Mouse (Mus musculus): ENCODE measurements at regions not wholly inside any gene's neighbourhood (a gene's known extent, or its start where the extent isn't known, plus 50 kb on each side); places are given as distances from the start of the nearest gene placed in this dataset.

GRCm38 (mm10) chr4:70709126-70709689 is 174.4 kb upstream of the Megf9 start:
- WGBS: 68% methylated on average over 2 of the region's 2 CpGs
- no peaks in the 10 kb centered on the region for H3K27me3 ChIP-seq
- H3K9me3 ChIP-seq: no peaks in the 10 kb centered on the region
- no peaks in the 10 kb centered on the region for H3K36me3 ChIP-seq
- H3K4me3 ChIP-seq (replicated peaks): no peak overlapping the region
- no peak overlapping the region for H3K4me2 ChIP-seq
- no peak for ATAC-seq (ENCODE audit: insufficient number of reproducible peaks, insufficient read depth, low FRiP score, low TSS enrichment, low read depth)
- no peaks in the 10 kb centered on the region for H3K4me1 ChIP-seq (replicated peaks)
- no peak overlapping the region for H3K9ac ChIP-seq (replicated peaks)
- no peak overlapping the region for H3K27ac ChIP-seq

GRCm38 (mm10) chr4:70705128-70705752 is 170.4 kb upstream of the Megf9 start:
- H3K4me1 ChIP-seq (replicated peaks): no peaks in the 10 kb centered on the region
- no peaks in the 10 kb centered on the region for H3K9me3 ChIP-seq
- H3K4me3 ChIP-seq (replicated peaks): no peak overlapping the region
- no peak for ATAC-seq (ENCODE audit: insufficient number of reproducible peaks, insufficient read depth, low FRiP score, low TSS enrichment, low read depth)
- 77% methylated on average over 3 of the region's 3 CpGs for WGBS
- H3K9ac ChIP-seq (replicated peaks): no peak overlapping the region
- H3K27me3 ChIP-seq: no peaks in the 10 kb centered on the region
- no peak overlapping the region for H3K27ac ChIP-seq
- no peaks in the 10 kb centered on the region for H3K36me3 ChIP-seq
- no peak overlapping the region for H3K4me2 ChIP-seq

GRCm38 (mm10) chr4:70700894-70701293 is 166.1 kb upstream of the Megf9 start:
- Histone ChIP-seq H3K4me1 (replicated peaks) (no peaks in the 10 kb centered on the region), H3K36me3 (no peaks in the 10 kb centered on the region), H3K4me3 (replicated peaks) (no peak overlapping the region), H3K27ac (no peak overlapping the region), H3K9me3 (no peaks in the 10 kb centered on the region), H3K4me2 (no peak overlapping the region), H3K9ac (replicated peaks) (no peak overlapping the region), H3K27me3 (no peaks in the 10 kb centered on the region)
- WGBS: 74% methylated on average over 1 of the region's 1 CpGs
- ATAC-seq (ENCODE audit: insufficient number of reproducible peaks, insufficient read depth, low FRiP score, low TSS enrichment, low read depth): no peak

GRCm38 (mm10) chr4:70664181-70664580 is 129.4 kb upstream of the Megf9 start:
- Histone ChIP-seq H3K4me3 (replicated peaks) (no peak overlapping the region), H3K4me1 (replicated peaks) (no peaks in the 10 kb centered on the region), H3K27me3 (no peaks in the 10 kb centered on the region), H3K9me3 (no peaks in the 10 kb centered on the region), H3K27ac (no peak overlapping the region), H3K4me2 (no peak overlapping the region), H3K9ac (replicated peaks) (no peak overlapping the region), H3K36me3 (no peaks in the 10 kb centered on the region)
- ATAC-seq (ENCODE audit: insufficient number of reproducible peaks, insufficient read depth, low FRiP score, low TSS enrichment, low read depth): no peak
- 82% methylated on average over 1 of the region's 1 CpGs for WGBS

- ATAC-seq (ENCODE audit: insufficient number of reproducible peaks, insufficient read depth, low FRiP score, low TSS enrichment, low read depth): no peak
- Histone ChIP-seq H3K4me2 (no peak overlapping the region), H3K4me1 (replicated peaks) (no peaks in the 10 kb centered on the region), H3K9me3 (no peaks in the 10 kb centered on the region), H3K4me3 (replicated peaks) (no peak overlapping the region), H3K27ac (no peak overlapping the region), H3K27me3 (no peaks in the 10 kb centered on the region), H3K9ac (replicated peaks) (no peak overlapping the region), H3K36me3 (no peaks in the 10 kb centered on the region)
- 54% methylated on average over 2 of the region's 2 CpGs for WGBS
Observed at GRCm38 (mm10) chr4:70621431-70621837, 86.6 kb upstream of the Megf9 start.

- H3K27me3 ChIP-seq: no peaks in the 10 kb centered on the region
- no peaks in the 10 kb centered on the region for H3K4me1 ChIP-seq (replicated peaks)
- H3K9me3 ChIP-seq: no peaks in the 10 kb centered on the region
- no peak overlapping the region for H3K4me3 ChIP-seq (replicated peaks)
- 85% methylated on average over 8 of the region's 8 CpGs for WGBS
- ATAC-seq (ENCODE audit: insufficient number of reproducible peaks, insufficient read depth, low FRiP score, low TSS enrichment, low read depth): no peak
- H3K27ac ChIP-seq: no peak overlapping the region
- H3K4me2 ChIP-seq: no peak overlapping the region
- no peaks in the 10 kb centered on the region for H3K36me3 ChIP-seq
- no peak overlapping the region for H3K9ac ChIP-seq (replicated peaks)
Observed at GRCm38 (mm10) chr4:70619636-70620287, 85.0 kb upstream of the Megf9 start.

- Histone ChIP-seq H3K27ac (no peak overlapping the region), H3K4me1 (replicated peaks) (no peaks in the 10 kb centered on the region), H3K36me3 (no peaks in the 10 kb centered on the region), H3K4me2 (no peak overlapping the region), H3K27me3 (no peaks in the 10 kb centered on the region), H3K9ac (replicated peaks) (no peak overlapping the region), H3K4me3 (replicated peaks) (no peak overlapping the region), H3K9me3 (no peaks in the 10 kb centered on the region)
- 64% methylated on average over 4 of the region's 4 CpGs for WGBS
- ATAC-seq (ENCODE audit: insufficient number of reproducible peaks, insufficient read depth, low FRiP score, low TSS enrichment, low read depth): no peak
Observed at GRCm38 (mm10) chr4:70615794-70616193, 81.0 kb upstream of the Megf9 start.

- Histone ChIP-seq H3K36me3 (no peaks in the 10 kb centered on the region), H3K4me3 (replicated peaks) (no peak overlapping the region), H3K9ac (replicated peaks) (no peak overlapping the region), H3K27ac (no peak overlapping the region), H3K4me1 (replicated peaks) (no peaks in the 10 kb centered on the region), H3K27me3 (no peaks in the 10 kb centered on the region), H3K4me2 (no peak overlapping the region), H3K9me3 (no peaks in the 10 kb centered on the region)
- 86% methylated on average over 5 of the region's 5 CpGs for WGBS
- ATAC-seq (ENCODE audit: insufficient number of reproducible peaks, insufficient read depth, low FRiP score, low TSS enrichment, low read depth): no peak
Observed at GRCm38 (mm10) chr4:70614411-70614810, 79.6 kb upstream of the Megf9 start.

- no peak for ATAC-seq (ENCODE audit: insufficient number of reproducible peaks, insufficient read depth, low FRiP score, low TSS enrichment, low read depth)
- H3K9ac ChIP-seq (replicated peaks): no peak overlapping the region
- H3K36me3 ChIP-seq: no peaks in the 10 kb centered on the region
- WGBS: 23% methylated on average over 3 of the region's 3 CpGs
- no peak overlapping the region for H3K4me3 ChIP-seq (replicated peaks)
- H3K9me3 ChIP-seq: no peaks in the 10 kb centered on the region
- no peak overlapping the region for H3K4me2 ChIP-seq
- no peak overlapping the region for H3K27ac ChIP-seq
- no peaks in the 10 kb centered on the region for H3K4me1 ChIP-seq (replicated peaks)
- no peaks in the 10 kb centered on the region for H3K27me3 ChIP-seq
Observed at GRCm38 (mm10) chr4:70603209-70603852, 68.5 kb upstream of the Megf9 start.

GRCm38 (mm10) chr4:70601301-70601700 is 66.5 kb upstream of the Megf9 start:
- no peak overlapping the region for H3K4me3 ChIP-seq (replicated peaks)
- no peak; the same call in 1 of the 2 replicates for ATAC-seq (ENCODE audit: insufficient number of reproducible peaks, insufficient read depth, low FRiP score, low TSS enrichment, low read depth)
- 19% methylated on average over 4 of the region's 4 CpGs for WGBS

More at GRCm38 (mm10) chr4:70601301-70601700, 66.5 kb upstream of the Megf9 start:
- H3K36me3 ChIP-seq: no peaks in the 10 kb centered on the region
- no peak overlapping the region for H3K27ac ChIP-seq
- H3K4me2 ChIP-seq: no peak overlapping the region
- no peaks in the 10 kb centered on the region for H3K9me3 ChIP-seq
- H3K27me3 ChIP-seq: no peaks in the 10 kb centered on the region
- no peaks in the 10 kb centered on the region for H3K4me1 ChIP-seq (replicated peaks)
- H3K9ac ChIP-seq (replicated peaks): no peak overlapping the region

Measured in limb, embryonic 12.5 days (tissue).